Mouse (Mus musculus) retina, adult 2 months (tissue): ENCODE measurements around the gene Napa.

Source experiments
- DNase-seq: peaks from one replicate; pipeline ENCODE4 v3.0.0-alpha.2; 2012; ENCODE audit warnings: low read depth, low spot score

Gene Napa

GRCm38 (mm10) chr7:16094592-16094991, 3.7 kb upstream of the Napa start:
- DNase-seq = no peak

DNA sequence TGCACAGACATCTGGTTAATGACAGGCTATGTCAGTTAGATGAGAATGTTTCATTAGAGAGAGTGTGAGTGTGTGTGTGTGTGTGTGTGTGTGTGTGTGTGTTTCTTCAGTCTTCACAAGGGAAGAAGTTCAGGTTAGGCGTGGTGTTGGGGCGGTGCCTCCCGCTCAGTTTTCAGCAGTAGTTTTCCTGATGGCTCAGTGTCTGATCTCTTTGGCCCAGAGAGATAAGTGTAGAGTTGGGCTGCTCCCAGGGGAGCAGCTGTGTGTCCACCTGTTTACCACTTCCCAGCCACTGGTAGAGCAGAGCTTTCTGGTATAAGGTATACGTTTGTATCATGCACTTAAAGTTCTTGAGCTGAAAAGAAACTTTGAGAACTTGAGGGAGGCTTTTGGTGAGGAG, 1.6 kb downstream of the Napa start:
- DNase-seq = no peak

- DNase-seq = no peak
These were observed 2.8 kb downstream of the Napa start for GRCm38 (mm10) chr7:16101081-16101480.

- DNase-seq = no peak
These were observed 3.6 kb downstream of the Napa start for GRCm38 (mm10) chr7:16101726-16102475.

DNA sequence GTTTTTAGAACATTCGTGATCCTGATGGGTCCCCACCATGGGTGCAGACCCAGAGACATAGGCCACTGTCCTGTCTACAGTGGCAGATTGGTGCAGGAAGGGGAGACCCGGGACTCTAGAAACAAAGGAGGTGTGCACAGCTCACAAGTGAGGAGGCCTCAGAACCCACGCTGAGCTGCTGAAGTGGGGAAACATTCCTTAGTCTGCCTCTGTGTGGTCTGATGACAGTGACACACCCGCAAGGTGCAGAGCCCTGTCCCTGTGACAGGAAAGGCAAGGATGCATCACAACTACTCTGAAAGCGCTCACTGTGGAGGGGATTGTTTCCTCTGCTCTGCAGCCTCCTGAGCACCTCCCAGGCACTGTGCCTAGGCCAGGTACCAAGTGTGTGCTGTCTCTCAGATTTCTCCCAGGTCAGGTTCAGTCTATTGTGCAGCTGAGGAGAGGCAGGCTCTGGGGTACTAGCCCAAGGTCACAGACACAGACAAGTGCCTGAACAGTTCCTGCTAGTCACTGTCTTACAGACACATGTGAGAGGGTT, 4.5 kb downstream of the Napa start:
- no peak for DNase-seq

DNA sequence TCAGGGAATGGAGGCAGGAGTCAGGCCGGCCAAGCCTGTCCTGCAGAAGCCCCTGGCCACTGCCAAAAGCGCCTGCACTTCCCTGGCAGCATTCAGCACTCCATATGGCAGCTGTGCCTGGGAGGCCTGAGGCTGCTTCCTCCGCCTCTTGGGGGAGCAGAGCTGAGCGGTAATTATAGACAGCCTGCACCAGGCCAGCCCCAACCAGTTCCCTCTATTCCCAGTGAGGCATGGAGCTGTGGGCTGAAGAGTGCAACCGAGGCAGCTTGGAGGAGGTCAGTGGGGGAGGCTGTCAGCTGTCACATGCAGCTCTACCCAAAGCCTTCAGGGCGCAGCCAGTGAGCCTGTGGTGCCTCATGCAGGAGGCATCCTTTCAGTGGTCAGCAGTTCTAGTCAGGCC, 5.5 kb downstream of the Napa start:
- no peak for DNase-seq

DNA sequence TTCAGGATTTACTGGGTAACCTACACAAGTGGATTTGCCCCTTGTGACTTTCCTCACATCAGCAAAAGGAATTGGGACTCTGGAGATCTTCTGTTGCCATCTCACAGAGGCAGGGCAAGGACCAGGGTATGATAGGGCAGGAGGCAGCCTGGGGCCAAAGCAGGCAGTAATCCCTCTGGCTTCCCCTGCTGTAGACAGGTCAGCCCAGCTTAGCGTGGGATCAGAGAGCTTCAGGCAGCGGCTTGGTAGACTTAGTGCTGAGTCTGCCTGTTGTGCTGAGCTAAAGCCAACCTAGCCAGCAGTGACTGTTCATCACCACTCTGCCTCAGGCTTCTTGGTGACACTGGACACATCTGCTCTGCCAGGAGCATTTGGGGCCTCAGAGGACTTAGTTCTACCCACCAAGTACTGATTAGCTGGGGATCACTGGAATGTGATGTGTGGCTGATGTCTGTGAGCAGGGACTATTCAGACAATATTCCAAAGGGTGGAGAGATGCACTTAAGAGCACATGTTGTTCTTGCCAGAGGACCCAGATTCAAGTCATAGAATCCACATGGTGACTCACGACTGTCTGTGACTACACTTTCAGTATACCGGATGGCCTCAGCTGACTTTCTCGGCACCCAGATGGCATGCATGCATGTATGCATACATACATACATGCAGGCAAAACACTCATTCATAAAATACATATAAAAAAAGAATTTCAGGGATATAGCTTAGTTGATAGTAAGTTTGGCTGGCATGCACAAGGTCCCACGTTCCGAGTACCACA, 6.5 kb downstream of the Napa start:
- DNase-seq = peak; percentile 77

- no peak for DNase-seq
These were observed 10.8 kb downstream of the Napa start for GRCm38 (mm10) chr7:16108886-16109542.

DNA sequence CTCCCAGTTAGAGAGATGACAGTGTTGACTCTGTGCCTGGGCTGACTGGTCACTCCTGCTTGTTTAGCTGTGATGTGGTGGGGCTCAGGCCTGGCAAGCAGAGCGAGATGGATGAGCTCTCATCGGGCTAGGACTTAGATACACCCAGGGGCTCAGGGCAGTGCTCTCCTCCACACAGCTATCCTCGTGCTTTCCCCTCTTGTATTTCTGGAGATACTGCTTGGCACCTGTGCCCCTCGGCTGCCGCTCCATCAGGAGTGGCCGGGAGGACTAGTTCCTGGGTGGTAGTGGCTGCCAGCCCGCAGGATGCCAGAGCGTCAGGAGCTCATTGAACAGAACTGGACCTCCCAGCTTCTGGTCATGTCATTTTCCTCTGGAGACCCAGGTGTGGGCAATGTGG, 11.9 kb downstream of the Napa start:
- DNase-seq = no peak

GRCm38 (mm10) chr7:16111284-16112090, 13.2 kb downstream of the Napa start:
- DNase-seq = no peak

DNA sequence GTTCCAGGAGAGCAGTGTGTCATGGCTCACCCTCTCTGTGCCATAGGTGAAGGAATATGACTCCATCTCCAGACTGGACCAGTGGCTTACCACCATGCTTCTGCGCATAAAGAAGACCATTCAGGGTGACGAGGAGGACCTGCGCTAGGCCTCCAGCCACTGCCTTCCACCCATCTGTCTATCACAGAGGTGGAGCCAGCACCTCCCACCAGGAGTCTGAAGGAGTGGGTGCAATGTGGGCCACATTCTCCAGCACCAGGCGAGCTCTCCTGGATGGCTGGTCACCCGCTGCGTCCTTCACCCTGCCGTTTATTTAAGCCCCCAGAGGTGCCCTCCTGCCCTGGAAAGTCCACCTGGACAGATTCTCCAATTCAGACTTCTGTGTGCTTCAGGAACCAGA, 18.2 kb downstream of the Napa start:
- no peak for DNase-seq

- DNase-seq = no peak
These were observed 18.8 kb downstream of the Napa start for GRCm38 (mm10) chr7:16117100-16117499.

DNA sequence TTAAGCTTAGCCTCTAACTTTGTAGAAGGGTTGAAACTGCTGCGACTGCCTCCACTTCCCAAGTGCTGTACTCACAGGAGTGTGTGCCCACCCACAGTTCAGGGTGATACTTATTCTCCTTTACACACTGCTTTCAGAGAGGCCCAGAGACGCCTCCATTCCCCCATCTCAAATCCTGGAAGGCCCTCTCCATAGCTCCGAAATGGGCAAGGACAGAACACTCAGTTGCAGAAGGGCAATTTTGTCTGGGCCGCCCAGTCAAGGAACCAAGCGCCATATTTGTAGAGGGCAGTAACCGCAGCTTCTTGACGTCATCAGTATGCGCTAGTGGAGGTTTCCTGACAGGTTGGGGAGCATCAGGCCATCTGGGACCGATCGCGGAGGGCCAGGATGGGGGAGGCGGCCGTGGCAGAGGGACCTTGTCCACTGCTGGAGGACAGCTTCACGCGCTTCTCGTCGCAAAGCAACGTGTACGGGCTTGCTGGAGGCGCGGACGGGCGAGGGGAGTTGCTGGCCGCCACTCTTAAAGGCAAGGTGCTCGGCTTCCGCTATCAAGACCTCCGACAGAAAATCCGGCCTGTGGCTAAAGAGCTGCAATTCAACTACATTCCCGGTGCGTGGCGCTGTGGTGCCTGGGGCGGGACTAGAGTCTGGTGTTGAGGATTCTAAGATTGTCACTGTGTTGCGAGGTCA, 21.5 kb downstream of the Napa start, which contains the start of gene Kptn:
Gene Kptn (plus strand): TSS at position 327 of the 693 bp plus-strand sequence.
- peak; percentile 92 for DNase-seq

DNA sequence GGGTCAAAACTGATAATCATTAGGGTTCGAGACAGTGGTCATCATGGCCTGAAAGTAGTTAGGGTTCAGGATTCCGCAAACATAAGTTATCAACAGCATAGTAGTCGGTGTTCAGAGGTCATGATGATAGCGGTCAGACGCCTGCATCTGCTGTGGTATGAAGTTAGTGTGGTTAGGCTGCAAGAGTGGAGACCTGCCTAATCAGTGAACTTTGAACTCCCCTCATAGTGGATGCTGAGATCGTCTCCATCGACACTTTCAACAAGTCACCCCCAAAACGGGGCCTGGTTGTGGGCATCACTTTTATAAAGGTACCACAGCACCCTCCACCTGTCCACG, 22.0 kb downstream of the Napa start:
- DNase-seq = no peak

DNA sequence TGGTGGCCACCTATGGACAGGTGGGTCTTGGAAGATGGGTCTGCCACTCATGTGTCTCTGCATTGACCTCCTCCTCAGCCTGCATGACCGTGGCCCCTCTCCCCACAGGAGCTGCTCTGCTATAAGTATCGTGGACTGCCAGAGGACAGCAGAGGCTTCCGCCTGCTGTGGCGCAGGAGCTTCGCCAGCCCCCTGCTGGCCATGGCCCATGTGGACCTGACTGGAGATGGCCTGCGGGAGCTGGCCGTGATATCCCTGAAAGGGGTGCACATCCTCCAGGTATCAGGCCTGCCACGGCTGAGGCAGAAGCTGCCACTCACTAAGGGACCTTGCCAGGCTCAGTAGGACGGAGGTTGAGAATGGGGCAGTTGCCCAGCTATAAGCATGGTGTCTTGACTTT, 27.6 kb downstream of the Napa start:
- no peak for DNase-seq

GRCm38 (mm10) chr7:16128344-16128743, 30.1 kb downstream of the Napa start:
- DNase-seq = no peak

- DNase-seq = no peak
These were observed 30.6 kb downstream of the Napa start for GRCm38 (mm10) chr7:16128899-16129298.

- DNase-seq = no peak
These were observed 31.2 kb downstream of the Napa start, which contains the start of gene Slc8a2 for GRCm38 (mm10) chr7:16129421-16129845. TSS of gene Slc8a2 (plus strand) at chr7:16129826.

DNA sequence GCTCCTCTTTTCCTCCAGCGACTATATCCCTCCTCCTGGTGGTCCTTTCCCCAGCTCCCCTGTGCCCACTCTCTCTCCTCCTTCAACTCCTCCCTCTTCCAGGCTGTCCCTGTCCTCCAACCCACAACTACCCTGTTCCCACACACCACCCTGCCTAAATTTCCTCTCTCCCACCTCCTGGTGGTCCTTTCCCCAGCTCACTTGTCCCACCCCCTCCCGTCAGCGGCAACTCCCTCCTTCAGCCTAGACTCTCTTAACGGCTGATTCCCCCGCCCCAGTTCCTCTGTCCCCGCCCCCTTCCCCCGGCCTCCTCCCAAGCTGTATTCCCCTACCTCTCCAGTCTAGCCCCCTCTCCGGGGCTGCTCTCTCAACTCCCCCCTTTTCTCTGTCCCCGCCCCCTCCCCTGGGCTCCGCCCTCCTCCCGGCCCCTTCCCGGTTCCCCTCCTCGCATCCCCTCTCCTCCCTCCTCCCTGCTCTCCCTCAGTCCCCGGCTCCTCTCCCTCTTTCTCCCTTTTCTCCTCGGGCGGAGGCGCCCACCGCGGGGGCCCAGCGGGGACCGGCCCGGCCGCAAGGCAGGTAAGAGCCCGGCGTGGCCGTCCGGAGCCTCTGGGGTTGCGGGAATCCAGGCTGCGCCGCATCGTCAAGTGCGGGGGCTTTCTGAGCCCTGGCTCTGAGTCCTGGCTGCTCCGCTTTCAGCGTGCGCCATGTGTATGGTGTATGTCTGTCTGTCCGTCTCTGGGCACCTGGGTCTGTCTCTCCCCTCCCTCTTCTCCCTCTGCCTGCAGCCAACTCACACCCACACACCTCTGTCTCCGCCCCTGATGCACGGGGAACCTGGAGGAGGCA, 31.8 kb downstream of the Napa start:
- DNase-seq = no peak
